Mouse (Mus musculus) brain, embryonic 14.5 days (tissue): ENCODE data around the gene 1110017D15Rik. TPM values are rescaled to one million over a fixed set of nuclear protein-coding genes. Genes with fewer than 3 reads are reported as not detected.

ENCODE experiments used
- DNase-seq: peaks from one replicate; pipeline ENCODE4 v3.0.0-alpha.2; 2011; ENCODE audit warnings: low read depth
- CTCF ChIP-seq: fragments of 200-500 bp; IDR thresholded peaks from 2 replicates; pipeline ENCODE4 v1.5.1; 2012; ENCODE audit warnings: inconsistent platforms, mild to moderate bottlenecking, moderate library complexity, borderline replicate concordance; ENCODE audit not compliant: insufficient read depth, insufficient read length; ENCODE audit errors: extremely low read depth
- POLR2A ChIP-seq: fragments of 200-500 bp; IDR thresholded peaks from 2 replicates; pipeline ENCODE4 v1.6.1; 2012; ENCODE audit warnings: mild to moderate bottlenecking, inconsistent platforms, borderline replicate concordance; ENCODE audit not compliant: poor library complexity, insufficient read depth, insufficient read length, severe bottlenecking; ENCODE audit errors: extremely low read depth
- polyA plus RNA-seq: library from polyadenylated mRNA; depleted of rRNA; stranded (reverse); fragments of >200 nt; gene quantifications from 2 replicates; pipeline ENCODE4 v1.2.3, GENCODE M21; 2012

The 1110017D15Rik gene
- polyA plus RNA-seq, 1 experiment = 10.3 TPM

DNA sequence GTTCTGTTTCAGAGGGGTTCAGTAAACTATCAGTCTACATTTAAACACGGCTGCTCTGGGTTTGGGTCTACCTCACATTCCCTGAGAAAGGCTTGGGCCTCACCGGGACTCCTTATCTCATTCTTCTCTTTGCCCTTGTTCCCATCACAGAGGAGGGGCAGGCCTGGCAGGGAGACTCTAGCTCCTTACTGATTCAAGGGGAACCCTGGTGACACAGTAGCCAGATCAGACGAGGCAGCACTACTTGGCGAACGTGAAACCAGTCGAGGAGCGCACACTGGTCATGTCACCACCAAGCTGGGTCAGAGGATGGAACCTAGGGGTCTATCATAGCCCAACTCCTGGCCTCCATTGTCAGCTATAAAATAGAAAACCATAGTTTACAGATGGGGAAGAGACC, 9.1 kb downstream of the 1110017D15Rik start:
- TF ChIP-seq CTCF (no peak), POLR2A (no peak)
- no peak for DNase-seq

DNA sequence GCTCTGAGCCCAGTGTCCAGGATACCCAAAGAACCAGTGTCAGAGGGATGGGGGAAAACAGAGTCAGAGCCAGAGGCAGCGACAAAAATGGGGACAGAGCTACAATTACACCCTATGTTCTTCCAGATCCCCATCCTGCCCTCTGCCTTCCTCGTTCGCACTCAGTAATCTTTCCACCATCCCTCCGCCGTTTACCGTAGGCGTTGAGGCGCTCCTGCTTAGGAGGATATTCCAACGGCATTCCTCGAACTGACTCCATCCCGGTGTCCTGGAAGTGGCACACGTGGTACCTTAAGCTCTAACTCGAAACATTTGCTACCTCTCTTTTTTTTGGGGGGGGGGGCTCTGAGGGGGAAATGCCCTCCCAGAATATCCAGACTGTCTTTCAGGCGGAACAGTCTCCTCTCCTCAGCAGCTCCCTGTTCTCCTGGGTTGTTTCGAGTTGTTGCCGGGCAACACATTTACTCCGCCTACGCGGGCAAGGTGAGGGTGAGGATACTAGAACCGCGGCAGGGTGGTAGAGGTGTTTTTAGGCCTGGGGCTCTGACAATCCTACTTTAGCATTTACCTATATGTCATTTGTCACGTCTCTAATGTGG, 9.7 kb downstream of the 1110017D15Rik start:
- TF ChIP-seq CTCF = no peak
- no peak for TF ChIP-seq POLR2A
- DNase-seq = peak; percentile 69

DNA sequence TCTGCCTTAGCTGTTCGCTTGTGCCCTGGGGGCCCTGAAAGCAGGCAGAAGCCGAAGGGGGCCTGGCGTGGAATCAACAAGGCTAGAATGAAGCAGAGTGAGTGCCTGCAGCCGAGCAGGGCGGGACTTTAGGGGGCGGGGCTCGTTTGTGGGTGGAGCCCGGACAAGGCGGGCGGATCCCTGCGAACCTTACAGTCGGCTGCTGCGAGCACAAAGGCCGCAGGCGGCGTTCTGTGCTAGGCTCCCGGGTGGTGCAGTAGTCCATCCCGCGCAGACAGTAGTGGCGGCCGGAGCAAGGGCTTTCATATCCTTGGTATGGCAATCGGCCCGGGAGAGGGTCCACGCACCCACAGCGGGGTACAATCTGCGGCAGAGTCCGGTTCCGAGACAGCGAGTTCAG, 10.2 kb downstream of the 1110017D15Rik start:
- TF ChIP-seq CTCF (no peak), POLR2A (peak; percentile 74; the same call in 1 of the 2 replicates)
- peak; percentile 95 for DNase-seq

DNA sequence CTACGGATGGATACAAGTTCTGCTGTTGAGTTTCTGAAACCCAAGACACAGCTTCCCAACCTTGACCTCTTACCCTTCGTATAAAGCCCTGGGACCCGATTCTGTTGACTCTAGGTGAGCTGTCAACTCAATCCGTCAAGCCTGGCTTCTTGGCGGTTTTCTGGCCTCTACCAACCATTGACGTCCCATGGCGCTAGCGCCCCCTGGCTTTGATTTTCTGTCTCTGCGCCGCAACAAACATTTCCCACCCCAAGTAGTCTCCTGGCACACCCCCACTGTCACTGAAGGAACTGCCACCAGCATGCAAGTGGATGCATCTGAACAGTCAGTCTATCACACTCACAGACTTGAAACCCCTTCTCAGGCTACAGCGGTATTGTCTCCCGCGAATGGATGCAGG, 11.0 kb downstream of the 1110017D15Rik start:
- TF ChIP-seq POLR2A (no peak), CTCF (peak; percentile 38; the same call in 1 of the 2 replicates)
- peak; percentile 59 for DNase-seq

DNA sequence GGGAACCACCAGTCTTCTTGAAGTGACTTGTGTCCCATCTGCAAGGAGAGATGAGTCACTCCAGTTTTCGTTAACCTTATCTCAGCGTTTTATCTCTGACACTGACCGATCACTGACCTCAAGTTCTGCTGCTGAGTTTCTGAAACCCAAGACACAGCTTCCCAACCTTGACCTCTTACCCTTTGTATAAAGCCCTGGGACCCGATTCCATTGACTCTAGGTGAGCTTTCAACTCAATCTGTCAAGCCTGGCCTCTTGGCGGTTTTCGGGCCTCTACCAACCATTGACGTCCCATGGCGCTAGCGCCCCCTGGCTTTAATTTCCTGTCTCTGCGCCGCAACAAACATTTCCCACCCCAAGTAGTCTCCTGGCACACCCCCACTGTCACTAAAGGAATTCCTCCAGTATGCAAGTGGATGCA, 12.0 kb downstream of the 1110017D15Rik start:
- TF ChIP-seq POLR2A (no peak), CTCF (peak; percentile 15; the same call in 1 of the 2 replicates)
- DNase-seq = no peak

DNA sequence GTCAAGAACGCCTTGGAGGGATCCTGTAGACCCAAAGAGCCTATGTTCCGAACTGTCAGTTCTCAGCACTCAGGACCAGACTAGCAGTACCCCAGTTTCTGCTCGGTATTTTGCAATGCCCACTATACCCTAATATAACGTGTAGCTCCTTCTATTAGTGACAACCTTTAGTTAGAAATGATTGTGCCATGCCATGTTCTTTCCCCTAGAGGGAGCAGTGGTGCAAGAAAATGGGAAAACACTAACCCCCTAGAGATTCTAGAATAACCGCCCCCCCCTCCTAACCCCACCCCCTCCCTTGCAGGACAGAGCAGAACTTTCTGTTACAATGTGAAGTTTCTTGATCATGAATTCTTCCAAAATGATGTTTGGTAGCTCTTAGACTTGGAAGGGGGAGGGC, 12.8 kb downstream of the 1110017D15Rik start:
- no peak for DNase-seq
- TF ChIP-seq CTCF = no peak
- no peak for TF ChIP-seq POLR2A

DNA sequence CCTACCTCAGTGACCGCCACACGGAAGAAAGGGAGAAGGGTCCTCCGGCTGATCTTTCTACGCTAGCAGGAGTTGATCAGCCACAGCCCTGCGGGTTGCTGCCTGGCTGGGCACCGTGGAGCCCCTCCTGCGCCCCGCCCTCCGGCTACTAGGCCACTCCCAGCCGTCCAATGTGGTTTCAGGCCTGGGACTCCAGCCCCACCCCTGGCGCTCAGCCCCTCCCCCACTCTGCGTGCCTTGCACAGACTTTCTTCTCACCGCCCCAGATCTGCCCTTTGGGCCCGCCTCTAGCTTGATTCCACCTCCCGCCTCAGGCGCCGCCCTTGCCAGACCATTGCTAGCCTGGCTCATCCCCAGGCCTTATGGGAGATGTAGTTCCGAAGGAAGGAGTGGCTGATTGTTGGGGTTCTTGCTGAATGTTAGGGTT, 14.1 kb downstream of the 1110017D15Rik start, which contains the start of gene AI464131:
Gene AI464131, minus strand, starts transcription at position 91 of the 427 bp plus-strand sequence.
- no peak for TF ChIP-seq POLR2A
- TF ChIP-seq CTCF = no peak
- DNase-seq = peak; percentile 98

DNA sequence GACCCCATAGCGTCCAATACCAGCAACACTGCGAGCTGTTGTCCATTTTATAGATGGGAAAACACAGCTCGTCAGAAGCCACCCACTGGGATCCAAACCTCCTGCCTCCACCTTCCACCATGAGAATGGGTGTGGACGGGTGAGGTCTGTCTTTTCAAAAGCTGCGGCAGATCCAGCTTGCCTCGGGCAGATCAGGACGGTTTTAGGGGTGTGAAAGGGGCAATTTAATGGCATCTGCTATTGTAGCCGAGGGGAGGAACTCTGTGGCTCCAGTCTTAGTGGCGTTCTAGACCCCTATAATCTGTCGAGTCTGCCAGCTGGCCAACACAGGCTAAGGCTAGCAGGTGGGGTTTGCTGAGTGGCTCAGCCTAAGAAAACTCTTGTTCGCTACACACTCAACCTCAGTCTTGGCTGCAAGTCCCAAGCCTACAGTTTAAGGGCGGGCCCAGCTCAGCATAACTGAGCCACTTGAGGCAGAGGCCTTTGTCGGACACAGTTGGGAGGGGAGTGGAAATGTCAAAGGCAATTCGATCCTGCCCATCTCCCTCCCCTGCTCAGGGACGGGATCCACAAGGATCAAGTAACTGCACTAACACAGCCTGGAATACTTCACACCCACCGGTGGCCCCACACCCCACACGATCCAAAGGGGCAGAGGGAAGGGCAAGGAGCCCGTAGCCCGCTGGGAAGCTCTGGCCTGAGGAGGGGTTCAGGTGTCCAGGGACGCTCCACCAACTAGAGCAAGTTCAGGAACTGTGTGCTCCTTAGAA, 14.8 kb downstream of the 1110017D15Rik start:
- DNase-seq = peak; percentile 82
- TF ChIP-seq CTCF (no peak), POLR2A (no peak)

DNA sequence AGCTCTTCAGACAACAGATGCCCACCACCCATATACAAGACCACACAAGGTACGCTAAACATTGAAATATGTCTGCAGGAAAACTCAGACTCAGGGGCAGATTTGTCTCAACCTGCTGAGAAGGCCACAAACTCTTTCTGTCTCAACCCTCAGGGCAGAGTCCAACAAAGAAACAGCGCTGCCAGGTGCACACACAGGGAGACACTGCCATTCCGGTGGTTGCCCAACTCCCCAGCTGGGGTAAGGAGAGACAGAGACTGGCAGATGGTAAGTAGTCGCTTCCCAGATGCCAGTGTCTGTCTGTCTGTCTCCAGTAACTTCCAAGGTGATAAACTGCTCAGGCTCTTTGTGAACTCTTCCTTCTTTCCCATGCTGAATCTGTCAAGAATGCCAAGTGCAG, 16.3 kb downstream of the 1110017D15Rik start:
- no peak for DNase-seq
- TF ChIP-seq POLR2A = no peak
- no peak for TF ChIP-seq CTCF

DNA sequence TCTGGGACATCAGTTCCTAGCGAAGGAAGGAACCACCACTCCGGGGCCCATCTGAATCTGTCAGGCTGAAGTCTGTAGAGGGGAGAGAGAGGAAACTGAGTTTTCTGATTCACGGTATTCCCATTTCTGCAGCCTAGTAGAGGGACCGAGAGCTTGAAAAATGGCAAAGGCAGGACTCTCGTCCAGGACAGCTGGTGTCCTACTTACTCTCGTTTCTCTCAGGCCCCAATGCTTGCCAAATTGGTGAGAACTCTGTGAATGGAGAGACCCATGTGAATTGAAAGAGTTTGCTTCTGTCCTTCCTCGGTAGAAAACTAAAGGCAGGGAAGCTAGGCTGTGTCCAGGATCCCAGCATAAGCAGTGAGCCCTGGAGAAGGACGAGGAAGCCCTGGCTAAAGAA, 17.5 kb downstream of the 1110017D15Rik start:
- no peak for TF ChIP-seq POLR2A
- TF ChIP-seq CTCF = no peak
- DNase-seq = no peak

DNA sequence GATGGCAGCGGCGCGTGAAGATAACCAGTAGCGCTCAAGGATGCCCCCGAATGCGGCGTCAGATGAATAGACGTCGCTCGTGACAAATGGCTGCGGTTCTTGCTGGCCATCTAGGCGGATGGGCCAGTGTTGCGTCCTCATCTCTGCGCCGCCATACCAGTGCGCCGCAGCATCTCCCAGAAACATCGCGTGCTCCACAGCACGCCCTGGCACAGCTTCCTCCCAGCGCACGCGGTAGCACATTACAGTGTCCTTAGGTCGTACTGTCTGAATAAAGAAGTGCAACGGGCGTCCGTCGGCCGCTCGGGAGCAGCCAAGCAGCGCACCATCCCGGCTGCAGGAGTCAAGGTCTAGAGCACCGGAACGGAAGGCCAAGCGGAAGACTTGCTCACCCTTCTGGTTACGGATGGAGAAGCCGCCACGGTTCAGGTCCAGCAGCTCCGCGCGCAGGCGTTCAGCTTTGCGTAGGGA, 18.2 kb downstream of the 1110017D15Rik start:
- TF ChIP-seq CTCF (no peak), POLR2A (no peak)
- DNase-seq = peak; percentile 59

DNA sequence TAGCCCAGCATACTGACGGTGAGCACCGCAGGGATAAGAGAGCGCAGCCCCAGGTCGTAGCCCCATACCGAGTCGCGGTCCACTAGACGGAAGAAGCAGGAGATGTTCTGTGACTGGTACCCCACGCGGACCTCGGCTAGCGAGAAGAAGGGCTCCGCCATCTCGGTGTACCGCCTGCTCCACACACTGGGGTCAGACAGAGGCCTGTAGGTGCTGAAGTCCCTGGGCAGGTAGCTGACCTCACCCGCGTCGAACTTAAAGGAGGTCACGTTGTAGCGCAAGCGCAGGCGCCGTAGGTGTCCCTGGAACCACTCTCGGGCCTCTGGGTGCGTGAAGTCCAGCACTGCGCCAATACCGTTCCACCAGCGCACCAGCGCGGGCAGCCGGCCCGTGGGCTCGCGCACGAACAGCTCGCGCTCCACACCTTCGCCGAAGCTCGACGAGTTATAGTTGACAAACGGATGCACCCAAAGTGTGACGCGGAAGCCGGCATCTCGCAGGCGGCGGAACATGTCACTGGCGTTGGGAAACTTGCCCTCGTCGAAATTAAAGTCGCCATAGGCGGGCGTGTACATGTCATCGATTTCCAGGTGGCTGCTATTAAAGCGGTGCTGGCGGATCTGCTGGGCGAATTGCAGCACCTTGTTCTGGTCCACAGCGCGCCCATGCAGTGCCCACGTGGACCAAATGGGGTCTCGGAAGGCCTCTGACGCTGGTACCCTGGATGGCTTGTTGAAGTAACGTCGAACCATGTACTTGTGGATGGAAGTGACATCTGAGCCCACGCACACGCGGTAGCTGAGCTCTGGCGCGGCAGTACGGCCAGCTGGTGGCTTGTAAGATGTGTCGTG, 18.9 kb downstream of the 1110017D15Rik start:
- TF ChIP-seq POLR2A = no peak
- TF ChIP-seq CTCF = no peak
- DNase-seq = peak; percentile 24

DNA sequence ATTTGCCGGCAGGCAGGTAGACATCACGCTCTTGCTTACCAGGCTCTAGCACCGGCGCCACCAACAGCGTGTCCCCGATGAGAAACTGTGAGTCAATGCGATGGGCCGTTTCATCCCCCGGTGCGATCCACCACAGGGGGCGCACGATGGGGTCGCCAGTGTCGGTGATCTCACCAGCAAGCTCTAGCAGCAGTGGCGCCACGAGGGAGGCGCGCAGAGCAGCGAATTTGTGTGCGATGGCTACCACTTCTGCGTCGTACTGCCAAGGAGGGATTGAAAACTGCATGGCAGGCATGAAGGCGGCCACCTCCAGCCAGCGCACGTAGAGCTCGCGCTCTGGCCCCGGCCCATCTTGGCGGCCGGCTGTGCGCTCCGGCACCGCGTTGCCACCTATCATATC, 19.6 kb downstream of the 1110017D15Rik start:
- DNase-seq = peak; percentile 68
- TF ChIP-seq CTCF = peak; percentile 54; the same call in 1 of the 2 replicates
- no peak for TF ChIP-seq POLR2A
